Mouse (Mus musculus) cerebellum, adult 9-10 months (tissue): ENCODE results near the gene Sema3c.
"Not testable (repeated sequence)": the region's sequence is repeated elsewhere in the genome, so short reads cannot be mapped to it uniquely, and the experiment has no call there.

ENCODE experiments used
- DNase-seq: peaks from one replicate; pipeline ENCODE4 v3.0.0; 2022

Gene Sema3c

GRCm38 (mm10) chr5:17573694-17574380 lies at the start of gene Sema3c:
Gene Sema3c, plus strand, starts transcription at chr5:17574281.
- DNase-seq = no peak

DNA sequence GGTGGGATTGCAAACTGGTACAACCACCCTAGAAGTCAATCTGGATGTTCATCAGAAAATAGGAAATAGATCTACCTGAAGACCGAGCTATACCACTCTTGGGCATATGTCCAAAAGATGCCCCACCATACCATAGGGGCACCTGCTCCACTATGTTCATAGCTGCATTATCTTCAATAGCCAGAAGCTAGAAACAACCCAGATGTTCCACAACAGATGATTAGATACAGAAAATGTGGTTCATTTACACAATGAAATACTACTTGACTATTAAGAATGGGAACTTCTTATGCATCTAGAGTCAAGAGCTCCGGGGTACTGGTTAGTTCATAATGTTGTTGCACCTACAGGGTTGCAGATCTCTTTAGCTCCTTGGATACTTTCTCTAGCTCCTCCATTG lies 42.9 kb upstream of the Sema3c start:
- DNase-seq = not testable (repeated sequence)

- no peak for DNase-seq
Measured at GRCm38 (mm10) chr5:17543141-17543540, 30.9 kb upstream of the Sema3c start.

GRCm38 (mm10) chr5:17544904-17545449 lies 29.1 kb upstream of the Sema3c start:
- DNase-seq = no peak

- DNase-seq = no peak
Measured at GRCm38 (mm10) chr5:17551693-17552092, 22.4 kb upstream of the Sema3c start.

GRCm38 (mm10) chr5:17556073-17556473 lies 18.0 kb upstream of the Sema3c start:
- DNase-seq = no peak

- DNase-seq = no peak
Measured at GRCm38 (mm10) chr5:17556715-17557265, 17.3 kb upstream of the Sema3c start.

DNA sequence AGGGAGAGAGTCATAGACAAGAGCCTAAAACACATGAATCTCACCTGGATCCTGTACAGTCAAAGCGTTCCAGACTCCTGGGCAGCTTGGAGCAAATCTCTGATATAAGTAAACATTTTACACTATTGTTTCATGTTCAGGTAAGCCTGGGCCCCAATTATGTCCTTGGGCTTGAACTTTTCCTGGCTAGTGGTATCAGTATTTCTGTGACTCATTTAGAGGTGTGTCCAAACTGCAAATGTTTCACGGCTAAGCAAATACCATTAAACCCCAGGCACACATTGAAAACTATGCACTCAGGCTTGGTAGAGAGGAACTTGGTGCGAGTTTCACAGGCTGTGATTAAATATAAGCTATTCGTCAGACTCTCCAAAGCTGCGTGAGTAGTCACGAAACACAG lies 2.5 kb upstream of the Sema3c start:
- no peak for DNase-seq

- DNase-seq = no peak
Measured at GRCm38 (mm10) chr5:17574413-17575182, 517 bp downstream of the Sema3c start.

DNA sequence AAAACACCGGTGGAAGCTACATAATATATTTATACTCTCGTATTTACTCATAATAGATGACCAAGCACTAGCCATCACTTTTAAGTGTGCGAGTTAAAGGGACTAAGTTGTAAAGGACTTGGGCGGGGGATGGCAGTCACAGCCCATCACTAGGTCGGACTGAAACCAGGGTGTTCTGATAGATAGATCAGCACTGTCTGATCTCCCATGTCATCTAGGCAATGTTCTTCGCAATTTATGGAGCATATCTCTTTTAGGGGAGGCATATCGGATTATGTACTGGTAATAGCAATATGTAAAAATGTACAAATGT lies 1.1 kb downstream of the Sema3c start:
- DNase-seq = no peak

DNA sequence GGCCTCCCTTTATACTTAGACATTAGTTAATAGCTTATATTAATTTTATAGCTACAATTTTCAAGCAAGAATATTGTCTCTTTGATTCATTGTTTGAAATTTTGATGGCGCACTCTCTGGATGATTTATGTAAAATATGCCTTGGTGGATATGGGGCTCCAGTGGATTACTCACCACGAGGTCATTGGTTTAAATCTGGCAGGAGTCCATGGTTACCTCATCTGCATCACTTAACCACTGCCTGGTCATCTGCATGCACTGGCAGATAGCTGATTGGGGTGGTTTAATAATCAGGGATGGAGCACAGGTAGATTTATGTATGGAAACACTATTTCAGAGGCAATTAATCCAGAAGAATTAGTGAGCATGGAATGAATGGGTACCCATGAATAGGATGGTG lies 2.0 kb downstream of the Sema3c start:
- no peak for DNase-seq

DNA sequence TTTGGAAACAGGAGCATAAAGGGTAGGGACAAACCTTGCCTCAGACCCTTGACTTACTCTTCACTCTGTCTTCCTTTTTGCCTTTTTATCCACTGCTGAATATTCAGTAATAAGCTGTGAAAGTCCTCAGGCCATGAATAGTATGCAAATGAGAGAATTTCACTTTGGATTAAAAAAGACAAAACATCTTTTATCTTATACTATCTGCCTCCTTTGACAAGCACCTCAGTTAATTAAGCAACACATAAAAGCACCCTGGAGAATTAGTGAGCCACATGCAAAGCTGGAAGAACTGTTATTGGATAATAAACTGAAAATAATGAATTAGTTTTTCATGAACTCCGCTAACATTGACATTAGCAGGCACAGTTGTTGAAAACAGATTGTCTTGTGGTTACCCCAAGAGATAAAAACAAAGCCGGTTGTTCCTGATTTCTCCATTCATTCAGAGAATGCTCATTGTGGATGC lies 8.0 kb downstream of the Sema3c start:
- no peak for DNase-seq

- DNase-seq = no peak
Measured at GRCm38 (mm10) chr5:17584299-17584945, 10.3 kb downstream of the Sema3c start.

DNA sequence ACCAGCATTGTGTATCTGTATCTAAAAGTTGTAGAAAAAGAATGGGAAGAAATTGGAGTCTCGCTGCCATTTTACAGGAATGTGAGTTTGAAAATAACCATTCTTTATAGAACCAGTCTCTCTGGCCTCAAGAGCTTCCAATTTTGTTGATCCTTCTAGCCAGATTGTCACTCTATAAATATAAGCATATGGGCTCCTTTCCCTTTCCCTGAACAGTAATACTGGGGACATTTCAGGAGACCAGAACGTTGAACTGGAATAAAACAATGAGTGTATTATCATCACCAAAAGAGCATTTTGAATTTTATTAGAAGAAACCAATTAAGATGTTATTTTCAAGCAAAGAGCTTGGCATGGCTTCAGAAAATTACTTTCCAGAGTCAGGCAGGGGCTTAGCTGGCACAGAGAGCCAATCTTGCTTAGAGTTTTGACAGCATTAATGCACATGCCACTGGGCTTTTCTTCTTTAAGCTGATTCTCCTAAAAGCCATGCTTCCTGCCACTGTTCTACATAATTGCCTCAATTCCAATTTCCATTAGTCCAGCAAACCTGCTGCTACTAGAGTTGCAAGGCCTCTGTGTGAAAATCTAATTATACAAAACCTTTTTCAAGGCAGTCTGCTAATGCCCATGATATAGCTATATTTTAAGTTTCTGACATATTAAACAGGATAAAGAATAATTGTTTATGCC lies 12.6 kb downstream of the Sema3c start:
- no peak for DNase-seq

DNA sequence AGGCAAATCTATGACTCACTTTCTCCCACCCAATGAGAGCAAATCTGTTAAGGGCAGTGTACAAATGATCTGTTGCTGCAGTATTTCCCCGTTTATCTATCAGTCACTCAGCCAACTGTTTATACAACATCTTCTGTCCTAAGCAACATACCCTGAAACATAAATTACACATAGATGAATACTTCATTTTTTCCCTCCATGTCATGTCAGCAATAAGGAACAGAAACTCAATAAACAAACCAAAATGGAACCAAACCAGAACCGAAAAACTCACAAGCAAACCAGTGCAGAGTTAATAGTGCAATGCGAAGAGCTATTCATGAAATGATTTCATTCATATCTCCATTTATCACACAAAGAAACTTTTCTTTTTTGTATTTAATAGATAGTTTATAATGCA lies 17.8 kb downstream of the Sema3c start:
- no peak for DNase-seq

- DNase-seq = no peak
Measured at GRCm38 (mm10) chr5:17601700-17602099, 27.6 kb downstream of the Sema3c start.

GRCm38 (mm10) chr5:17620619-17621018 lies 46.5 kb downstream of the Sema3c start:
- DNase-seq = no peak

DNA sequence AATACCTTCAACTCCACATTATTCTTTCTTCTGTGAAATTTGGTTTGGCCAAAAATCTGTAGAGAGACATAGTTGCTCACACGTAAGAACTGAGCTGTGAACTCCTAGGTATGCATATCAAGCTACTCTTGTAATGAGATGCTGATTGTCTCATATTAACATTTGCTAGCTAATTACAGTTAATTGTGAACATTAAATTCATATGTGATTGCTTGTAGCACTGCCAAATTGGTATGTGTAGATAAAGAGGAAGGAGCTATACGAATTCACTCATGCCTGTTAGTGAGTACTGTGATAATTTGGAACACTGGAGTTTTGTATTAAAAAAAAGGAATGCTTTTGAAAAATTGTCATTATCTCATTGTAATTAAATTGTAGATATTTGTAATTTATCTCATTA lies 48.5 kb downstream of the Sema3c start:
- DNase-seq = no peak

DNA sequence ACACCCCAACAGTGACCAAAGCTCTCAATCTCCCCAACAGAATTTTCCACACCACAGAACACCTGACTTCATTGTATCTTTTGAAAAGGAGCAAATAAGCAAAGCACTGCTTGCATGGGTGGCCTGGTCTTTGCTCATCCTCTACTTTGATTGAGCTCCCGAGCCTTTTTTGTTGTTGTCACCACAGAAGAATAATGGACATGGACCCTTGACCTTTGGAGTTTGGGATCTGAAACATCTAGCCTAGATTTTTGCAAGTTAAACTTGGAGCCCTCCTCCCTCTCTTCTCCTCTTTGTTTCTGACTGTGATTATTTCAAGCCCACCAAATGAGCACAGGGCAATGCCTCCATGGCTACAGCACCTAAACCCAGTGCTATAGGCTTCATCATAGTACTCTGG lies 54.5 kb downstream of the Sema3c start:
- no peak for DNase-seq

DNA sequence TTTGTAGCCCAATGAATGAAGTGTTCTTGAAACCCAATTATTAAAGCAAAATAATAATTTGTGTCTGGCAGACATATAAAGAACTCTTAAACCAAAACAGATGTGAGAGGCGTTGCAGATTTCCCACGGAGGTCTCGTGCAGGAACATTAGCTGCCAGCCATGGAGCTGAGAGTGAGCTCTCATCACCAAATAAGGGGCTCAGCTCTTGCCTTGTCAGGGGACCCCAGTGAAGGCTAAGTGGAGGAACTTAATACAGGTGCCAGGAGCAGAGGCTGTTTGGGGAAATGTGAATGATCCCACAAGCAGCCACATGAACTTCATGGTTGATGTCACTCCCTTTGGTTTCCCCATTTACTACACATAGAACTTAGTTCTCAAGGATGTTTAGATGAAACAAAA lies 55.5 kb downstream of the Sema3c start:
- no peak for DNase-seq

DNA sequence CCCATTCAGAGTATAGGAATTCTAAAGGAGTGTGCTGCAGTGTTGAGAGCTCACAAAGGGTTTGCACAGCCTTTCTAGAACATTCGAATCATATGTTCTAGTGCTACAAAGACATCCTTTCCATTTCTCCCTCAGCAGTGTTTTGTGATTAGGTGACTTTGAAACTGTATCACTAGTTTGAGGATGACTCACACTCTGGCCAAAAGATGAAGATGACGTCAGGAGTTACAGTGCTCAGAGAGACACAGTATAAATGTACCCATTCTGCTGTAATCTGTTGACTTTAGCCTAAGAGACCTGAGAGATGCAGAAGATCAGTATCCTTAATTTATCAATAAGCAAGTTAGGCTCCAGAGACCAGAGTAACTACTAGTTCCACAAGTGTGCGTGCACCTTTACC lies 65.4 kb downstream of the Sema3c start:
- no peak for DNase-seq

DNA sequence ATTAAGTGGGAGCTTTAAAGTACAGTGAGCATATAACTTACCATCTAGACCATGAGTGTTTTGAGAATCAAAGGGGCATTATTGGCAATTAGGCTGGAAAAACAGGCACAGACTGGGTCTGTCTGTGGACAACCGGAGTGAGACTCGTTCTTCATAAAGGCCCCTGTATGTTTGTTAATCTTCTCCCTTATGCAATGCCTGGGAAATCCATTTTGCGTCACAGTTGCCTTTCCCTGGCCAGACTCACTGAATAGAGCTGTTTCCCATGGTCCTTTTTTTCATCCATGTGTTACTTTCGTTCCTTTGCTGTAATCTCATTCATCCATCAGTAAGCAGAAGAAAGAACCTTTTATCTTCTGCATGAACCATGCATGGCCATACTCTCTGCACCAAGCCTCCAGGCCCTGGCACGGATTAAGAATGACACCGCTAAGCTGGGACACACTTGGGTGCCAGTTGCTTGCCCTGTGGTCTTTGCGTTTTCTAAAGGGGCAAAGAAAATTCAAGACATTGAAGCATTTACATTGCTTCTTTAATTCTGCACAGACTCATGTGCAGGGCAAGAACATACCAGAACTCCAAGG lies 73.7 kb downstream of the Sema3c start:
- no peak for DNase-seq
